Mouse (Mus musculus) layer of hippocampus, adult 11-12 months (tissue): ENCODE measurements around the gene E2f2.
A peak's percentile ranks its signal among the peaks of the same experiment; 100 is the strongest.

Source experiments
- DNase-seq: peaks from one replicate; pipeline ENCODE4 v3.0.0; 2022; ENCODE audit warnings: low spot score

Gene E2f2

DNA sequence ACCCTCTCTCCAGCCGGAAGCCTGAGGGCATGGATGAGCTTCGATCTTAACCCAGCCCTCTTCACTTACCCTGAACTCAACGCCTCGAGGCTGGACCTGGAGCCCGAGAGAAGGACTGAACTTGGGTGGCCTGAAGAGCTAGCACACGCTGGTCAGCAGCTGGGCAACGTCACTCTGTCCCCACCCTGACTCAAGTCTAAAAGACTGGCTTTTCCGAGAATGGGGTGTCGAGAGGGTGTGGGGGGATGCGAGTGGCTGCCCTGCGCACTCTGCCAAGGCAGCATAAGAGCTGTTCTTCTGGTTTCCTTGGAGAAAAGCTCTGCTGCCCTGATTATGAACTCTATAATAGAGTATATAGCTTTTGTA lies 27.3 kb upstream of the E2f2 start:
- DNase-seq, result no peak

DNA sequence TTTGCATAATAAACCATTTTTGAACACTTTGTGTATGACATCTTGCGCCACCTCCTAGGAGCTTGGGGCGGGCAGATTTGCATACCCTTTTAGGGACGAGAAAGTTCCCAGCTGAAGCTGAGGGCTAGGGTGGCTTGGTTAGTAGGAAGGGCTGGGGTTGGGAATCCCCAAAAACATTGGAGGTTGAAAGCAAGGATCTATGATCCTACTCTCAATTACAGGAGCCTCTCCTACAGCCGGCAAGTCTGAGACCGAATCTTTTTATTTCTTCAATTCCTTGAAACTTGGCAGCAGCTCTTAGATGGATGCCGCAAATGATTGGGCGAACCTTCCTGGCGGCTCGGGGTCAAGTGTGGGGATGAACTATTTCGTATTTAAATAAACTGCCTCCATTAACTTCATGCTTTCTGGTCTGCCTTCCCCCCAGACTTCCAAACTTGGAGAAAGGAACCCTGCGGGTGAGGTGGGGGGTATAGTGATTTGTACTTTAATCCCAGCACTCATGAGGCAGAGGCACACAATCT lies 26.8 kb upstream of the E2f2 start:
- DNase-seq, result no peak

DNA sequence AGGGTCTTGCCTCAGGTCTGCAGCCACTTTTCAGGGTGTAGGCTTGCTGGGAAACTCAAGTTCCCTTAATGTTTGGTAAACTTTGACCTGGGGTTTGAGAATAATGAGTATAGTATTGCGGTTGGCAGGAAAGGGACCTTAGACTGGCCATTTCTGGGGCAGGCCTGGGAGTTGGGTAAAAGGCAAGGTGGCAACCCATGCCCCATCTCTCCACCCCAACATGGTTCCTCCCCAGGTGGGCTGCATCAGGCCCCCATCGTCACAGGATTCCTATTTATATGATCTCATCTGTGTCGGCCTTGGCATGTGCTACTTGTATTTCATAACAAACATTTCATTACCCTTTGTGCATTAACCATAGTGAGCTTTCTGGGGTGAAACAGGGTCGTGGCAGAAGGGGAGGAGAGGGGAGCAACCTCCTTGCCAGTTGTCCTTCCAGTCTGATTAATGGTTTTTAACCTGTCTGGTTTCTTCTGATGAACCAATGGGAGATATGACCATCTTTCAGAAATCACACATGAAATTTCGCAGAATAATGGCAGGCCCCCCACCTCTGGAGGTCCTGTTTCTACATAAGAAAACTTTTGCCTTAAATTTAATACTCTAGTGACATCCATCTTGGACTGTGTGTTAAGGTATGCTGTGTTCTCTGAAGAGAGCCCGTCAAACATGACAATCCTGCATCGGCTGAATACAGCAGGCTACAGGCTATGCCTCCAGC lies 26.0 kb upstream of the E2f2 start:
- no peak for DNase-seq

DNA sequence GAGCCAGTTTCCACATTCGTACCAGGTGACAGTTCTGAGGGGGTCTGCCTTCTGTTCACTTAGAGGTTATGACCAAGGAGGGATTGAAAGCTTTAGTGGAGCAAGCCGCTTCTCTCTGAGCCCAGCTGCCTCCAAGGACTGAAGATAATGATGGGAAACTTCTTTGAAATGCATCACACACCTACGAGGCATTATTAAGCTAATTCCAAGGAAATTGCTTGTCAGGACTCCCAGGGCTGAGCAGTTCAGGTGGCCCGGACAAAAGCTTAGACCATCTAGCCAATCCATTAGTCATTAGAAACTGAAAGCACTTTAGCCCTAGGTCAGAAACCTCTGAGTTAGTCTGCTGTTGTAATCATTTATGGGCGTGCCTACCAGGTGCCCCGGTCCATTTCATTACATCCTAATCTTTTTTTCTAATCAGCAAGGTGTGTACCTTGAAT lies 25.5 kb upstream of the E2f2 start:
- no peak for DNase-seq

DNA sequence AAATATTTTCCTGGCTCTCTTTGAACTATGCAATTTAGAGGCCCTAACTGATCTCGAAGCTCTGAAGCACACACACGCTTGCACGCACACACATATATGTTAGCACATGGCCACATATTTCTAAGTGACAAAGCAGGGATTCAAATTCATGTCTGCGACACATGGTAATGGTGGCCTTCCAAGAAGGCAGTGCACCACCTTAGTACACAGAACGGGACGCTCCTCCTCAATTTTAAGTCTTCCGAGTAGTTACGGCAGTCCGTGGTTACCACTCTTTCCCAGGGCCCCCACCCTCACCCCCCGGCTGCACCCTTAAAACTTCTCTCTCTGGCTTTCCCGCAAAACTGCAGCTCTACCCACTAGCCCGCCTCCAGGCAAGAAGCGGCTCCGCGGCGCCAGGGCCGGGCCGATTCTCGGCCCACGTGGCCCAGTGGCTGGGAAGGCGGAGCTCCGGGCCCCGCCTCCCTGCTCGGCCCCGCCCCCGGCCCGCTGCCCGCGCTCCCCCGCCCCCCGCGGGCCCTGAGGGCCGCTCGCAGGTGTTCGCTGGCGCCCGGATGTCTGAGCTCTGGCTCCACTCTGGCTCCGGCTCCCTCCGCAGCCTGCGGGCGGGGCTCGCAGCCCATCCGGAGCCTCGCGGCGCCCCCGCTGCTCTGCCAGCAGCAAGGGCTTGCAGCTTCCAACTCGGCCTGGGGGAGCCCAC lies 24.6 kb upstream of the E2f2 start:
- peak; percentile 63 for DNase-seq

DNA sequence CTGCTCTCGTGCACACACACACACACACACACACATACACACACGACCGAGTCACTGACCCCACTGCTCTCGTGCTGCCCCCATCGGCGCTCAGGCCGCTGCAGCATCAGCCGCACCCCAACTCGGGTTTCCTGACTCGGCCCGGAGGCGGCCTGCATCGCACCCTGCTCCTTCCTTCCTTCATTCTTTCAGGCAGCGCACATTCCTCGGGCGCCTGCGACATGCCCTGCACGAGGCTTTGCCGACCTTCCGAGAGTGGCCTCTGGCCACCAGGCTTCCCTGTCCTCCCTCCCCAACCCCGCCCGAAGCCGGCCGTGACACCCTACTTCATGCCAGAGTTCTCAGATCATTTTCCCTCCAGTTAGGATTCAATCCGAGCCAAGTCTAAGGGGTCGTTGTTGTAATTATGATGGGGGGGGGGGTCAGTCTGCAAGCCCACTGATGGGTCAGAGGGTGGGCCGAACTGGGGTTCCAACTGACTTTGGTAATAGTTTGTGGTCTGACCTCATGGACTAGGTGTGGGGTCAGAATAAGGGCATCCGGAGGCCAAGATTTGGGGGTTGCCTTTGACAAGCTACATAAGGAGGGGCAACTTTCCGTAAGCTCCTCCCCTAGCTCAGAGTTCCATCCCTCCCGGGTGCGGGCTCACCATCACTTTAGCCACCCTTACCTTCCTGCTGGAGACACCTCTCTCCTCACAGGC lies 23.7 kb upstream of the E2f2 start:
- no peak for DNase-seq

DNA sequence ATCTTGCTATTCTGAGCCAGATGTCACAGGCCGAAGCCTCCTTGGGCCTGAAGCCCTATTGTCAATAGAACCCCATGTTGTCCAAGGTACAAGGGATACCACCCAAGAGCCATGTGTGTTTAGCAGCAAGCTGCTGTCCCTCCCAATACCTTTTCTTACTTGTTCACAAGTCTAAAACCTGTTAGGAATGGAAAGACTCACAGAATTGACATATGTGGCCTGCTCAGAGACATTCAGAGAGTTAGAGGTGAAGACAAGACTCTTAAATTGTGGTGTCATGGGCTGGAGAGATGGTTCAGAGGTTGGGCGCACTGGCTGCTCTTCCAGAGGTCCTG lies 23.2 kb upstream of the E2f2 start:
- DNase-seq, result no peak

DNA sequence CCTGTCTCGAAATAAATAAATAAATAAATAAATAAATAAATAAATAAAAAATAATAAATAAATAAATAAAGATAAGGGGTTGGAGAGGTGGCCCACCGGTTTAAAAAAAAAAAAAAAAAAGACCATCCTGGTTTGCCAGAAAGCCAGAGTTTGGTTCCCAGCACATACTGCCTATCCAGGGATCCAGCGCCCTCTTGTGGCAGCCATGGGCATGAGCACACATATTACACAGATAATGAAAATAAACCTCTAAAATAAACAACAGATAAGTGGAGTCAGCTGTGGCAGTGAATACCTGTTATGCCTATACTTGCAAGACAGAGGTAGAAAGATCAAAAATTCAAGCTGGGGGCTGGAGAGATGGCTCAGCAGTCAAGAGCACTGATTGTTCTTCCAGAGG lies 22.5 kb upstream of the E2f2 start:
- no peak for DNase-seq

DNA sequence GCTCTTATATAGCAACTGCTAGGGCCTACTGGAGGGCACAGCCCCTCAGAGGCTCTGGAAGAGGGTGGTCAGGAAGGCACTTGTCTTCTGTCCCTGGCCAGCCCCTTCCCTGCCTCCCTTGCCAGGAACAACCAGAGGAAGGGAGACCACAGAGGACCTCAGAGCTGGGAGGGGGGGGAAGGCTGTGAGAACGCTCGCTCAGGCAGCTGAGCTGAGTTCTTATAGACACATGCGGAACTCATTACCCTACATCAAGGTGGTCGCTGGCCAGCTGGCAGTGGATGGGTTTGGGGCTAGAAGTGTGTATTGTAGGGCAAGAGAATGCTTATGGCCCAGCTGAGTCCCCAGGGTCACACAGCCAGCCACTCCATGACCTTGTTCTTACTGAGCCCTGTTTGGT lies 21.6 kb upstream of the E2f2 start:
- no peak for DNase-seq

DNA sequence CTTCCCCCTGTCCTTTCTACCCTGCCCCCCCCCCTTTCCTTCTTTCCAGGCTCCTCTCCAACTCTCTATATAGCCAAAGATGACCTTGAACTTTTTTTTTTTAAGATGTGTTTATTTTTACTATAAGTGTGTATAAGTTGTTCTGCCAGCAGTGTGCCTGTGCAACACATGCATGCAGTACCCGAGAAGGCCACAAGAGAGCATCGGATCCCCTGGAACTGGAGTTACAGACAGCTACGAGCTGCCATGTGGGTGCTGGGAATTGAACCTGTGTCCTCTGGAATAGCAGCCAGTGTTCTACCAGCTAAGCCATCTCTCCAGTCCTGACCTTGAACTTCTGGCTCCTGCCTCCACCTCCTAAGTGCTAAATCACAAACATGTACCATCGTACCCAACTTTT lies 19.4 kb upstream of the E2f2 start:
- DNase-seq, result no peak

DNA sequence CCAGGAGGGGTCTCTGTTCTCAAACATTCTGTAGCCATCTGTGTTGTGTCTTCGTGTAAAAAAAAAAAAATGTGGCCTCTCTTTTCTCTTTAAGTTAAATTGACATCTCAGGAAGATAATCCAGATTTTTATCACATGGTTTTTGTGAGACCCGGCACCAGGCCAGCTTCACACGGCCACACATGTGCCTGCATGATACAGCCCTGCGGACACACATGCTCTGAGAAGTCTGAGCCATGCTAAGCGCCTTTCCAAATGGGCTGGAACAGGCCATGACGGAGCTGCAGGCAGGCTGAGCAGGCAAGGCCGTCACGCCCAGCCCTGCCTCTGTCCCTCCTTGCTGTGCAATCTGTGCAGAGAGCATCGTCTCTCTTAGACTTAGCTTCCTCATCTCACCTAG lies 17.7 kb upstream of the E2f2 start:
- DNase-seq, result no peak

DNA sequence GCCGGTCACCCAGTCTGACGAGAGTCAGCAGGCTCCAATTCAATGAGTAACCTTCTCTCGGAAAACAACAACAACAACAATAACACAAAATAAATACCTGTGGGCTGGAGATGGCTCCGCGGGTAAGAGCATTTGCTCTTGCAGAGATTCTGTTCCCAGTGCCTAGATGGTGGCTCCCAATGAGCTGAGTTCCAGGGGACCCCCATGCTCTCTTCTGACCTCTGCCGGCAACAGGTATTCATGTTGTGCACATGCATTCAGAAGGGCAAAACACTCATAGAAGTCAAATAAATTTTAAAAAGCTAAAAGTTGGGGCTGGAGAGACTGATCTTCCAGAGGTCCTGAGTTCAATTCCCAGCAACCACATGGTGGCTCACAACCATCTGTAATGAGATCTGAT lies 13.7 kb upstream of the E2f2 start:
- DNase-seq, result no peak

DNA sequence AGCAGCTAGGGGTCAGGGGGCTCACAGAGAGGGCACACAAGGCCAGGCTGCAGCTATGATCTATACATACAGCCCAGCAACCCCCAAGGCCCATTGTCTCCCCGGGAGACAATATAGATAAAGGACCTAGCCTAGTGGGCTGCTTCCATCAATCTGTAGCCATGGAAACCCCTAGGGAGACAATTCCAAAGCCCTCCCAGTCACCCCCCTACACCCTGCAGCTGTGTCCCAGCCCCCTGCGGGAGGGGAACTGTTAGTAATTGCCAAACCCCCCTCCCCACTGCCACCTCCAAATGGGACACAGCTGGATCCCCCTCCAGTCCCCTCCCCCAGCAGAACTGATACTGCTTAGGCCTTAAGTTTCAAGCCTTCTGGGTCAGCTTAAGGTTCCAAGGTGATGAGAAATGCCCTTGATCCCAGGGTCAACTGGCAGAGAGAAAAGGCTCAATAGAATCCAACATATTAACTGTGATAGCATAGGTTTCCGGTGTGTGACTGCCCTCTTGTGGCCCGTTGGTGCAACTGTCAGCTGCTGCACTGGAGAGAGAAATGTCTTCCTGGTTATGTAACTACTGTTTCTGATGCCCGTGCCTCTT lies 12.3 kb upstream of the E2f2 start:
- DNase-seq, result peak; percentile 83

DNA sequence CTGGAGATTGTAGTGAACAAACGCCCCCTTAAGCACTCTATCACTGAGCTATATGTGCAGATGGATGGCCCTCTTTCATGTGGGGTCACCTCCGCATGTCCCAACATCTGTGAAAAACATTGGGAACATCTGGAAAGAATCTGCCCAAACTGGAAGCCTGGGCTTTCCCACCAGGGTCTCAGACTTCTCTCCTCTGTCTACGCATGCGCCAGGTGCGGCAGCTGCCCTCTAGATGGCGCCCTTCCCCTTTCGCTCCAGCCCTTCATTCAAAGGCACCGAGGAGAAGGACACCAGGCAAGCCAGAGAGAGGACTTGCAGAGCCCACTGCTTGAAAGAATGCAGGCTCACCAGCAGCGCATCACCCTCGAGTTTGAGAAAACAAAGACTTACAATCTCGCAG lies 8.7 kb upstream of the E2f2 start:
- DNase-seq, result peak; percentile 86

DNA sequence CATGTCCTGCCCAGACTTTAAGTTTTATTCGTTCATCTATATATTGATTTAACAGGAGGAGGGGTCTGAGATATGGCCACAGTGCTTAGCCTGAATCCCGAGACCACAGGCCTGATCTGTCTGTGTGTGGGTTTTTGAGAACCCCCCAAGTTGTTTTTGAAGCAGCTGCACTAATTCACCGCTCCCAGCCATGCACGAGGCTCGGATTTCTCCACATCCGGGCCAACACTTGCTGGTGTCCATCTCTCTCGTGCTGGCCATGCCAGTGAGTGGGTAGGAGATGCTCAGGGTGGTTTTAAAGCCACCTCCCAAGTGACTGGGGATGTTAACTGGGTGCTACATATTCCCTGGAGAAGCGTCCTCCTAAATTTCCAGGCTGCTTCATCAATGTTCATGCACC lies 7.2 kb upstream of the E2f2 start:
- DNase-seq, result no peak

DNA sequence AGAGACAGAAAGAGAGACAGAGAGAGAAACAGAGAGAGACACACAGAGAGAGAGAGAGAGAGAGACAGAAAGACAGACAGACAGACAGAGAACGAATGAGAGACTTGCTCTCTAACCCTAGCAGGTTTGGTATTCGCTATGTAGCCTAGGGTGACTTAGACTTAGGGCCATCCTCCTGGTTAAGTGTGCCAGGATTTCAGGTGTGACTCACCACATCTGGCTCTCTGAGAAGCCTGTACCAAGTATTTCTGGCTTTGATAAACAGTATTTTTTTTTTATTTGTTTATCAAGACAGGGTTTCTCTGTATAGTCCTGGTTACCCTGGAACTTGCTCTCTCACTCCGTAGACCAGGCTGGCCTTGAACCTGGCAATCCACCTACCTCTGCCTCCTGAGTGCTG lies 4.5 kb upstream of the E2f2 start:
- no peak for DNase-seq

DNA sequence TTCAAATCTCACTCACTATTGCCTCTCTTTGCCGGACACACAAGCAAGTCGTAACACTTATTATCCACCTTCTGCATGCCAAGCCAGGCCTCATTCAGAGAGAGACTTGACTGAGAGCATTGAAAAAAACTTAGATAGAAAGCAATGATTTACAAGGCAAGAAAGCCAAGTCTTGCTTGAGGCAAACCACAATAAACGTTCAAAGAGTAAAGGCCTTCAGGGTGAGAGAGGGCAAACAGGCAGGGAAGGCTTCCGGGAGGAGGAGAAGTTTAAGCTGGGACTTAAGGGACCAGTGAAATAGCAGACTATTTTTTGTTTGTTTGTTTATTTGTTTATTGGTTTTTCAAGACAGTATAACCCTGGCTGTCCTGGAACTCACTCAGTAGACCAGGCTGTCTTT lies 1.8 kb upstream of the E2f2 start:
- no peak for DNase-seq

DNA sequence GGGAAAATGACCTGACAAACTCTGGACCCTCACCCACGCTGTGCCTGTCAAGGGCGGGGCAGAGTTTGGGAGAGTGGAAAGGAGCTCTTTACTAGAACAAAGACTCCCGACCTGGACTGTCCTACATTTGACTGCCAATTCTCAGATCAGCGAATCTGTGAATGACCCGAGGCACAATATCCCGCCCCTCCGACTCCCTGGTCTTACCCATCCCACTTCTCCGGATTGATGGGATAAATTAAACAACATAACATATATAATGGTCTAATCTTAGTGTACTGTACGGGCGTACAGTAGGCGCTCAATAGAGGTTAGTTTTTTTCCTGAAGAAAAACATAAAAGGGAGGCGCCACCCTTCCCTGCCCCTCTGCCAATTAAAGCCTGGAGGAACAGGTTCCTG lies 739 bp upstream of the E2f2 start:
- no peak for DNase-seq

DNA sequence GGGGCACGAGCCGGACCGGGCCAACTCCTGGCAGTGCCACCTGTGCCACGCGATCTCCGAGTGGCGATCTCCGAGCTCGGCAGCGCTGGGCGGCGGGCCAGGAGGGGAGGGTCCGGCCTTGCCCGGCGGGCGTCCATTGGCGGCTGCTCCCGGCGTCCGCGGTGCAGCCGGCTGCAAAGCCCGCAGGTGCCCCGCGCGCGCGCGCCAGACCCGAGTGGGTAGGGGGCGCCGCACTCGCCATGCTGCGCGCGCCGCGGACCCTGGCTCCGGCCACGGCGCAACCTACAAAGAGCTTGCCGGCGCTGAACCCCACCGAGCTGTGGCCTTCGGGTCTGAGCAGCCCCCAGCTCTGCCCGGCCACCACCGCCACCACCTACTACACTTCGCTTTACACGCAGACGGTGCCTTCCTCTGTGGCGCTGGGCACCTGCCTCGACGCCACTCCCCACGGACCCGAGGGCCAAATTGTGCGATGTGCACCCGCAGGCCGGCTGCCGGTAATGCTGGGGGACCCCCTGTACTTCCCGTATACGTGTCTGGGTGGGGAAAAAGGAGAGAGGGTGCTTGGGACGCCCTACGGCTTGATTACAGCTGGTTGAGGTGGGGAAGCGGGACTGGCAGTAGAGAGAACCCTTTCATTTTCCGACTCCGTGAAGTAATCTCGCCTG lies 482 bp downstream of the E2f2 start:
- DNase-seq, result no peak

DNA sequence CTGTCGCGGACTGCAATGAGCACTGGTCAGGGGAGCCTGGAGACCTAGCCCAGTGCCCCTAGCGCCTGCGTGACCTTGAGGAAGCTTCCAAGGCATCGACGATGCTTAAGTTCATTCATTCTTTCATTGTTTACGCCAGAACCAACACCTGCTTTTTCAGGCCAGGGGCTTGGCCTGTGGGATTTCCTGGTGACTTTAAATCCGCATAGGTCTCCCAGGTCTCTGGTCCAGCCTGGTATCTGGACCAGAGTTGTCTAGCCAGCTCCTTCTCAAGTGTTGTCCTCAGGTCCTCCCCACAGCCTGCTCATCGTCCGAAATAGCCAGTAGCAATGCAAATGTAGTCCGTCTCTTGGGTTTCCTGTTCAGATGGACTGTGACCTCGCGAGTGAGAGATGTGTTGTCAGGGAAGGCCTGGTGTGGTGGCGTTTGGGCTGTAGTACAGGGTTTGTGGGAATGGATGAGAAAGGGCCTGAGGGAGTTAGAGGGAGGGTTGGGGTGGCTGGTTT lies 1.1 kb downstream of the E2f2 start:
- no peak for DNase-seq

DNA sequence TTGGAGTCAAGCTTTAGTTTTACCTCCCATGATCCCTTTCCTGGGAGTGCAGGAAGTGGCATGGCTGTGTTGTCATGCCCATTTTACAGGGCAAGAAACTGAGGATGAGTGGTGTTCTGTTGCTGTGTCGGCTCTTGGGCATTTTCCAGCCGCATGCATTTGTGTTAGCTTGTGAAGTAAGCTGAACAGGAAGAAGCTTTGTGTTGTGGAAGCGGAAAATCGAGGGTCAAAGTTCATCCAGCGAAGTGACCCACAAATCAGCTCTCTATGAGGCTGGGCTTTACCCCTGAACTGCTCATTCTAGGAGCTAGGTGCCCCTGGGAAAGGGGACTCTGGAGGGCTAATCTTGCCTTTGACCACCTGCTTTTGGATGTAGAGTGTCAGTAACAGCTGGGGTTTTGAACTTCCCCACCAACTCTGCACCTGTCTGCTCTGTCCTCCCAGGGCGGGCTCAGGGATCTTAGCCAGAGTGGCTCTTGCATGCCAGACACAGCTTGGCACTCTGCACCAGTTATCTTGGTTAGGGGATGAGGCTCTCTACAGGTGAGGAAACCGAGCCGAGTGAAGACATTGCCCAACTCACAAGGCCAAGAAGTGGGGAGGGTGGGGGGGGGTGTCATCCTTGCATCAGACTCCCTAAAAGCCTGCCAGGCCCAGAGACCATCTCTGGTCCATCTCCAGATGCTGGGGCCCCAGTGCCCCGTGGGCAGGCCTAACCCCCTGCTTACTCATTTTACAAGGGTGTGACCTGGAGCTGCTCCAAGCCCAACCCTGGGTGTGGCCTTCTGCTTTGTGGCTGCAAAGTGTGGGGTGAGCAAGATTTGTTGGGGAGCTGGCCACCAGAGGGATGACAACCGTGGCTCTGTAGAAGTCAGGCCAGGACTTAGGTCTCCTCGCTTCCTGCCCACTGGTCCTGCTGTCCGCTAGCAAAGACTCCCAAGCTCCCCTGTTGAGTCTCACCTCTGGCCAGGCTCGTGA lies 2.3 kb downstream of the E2f2 start:
- DNase-seq, result no peak
